15 mouse cellular contexts compared by ENCODE assay signal in the genomic region with DNA sequence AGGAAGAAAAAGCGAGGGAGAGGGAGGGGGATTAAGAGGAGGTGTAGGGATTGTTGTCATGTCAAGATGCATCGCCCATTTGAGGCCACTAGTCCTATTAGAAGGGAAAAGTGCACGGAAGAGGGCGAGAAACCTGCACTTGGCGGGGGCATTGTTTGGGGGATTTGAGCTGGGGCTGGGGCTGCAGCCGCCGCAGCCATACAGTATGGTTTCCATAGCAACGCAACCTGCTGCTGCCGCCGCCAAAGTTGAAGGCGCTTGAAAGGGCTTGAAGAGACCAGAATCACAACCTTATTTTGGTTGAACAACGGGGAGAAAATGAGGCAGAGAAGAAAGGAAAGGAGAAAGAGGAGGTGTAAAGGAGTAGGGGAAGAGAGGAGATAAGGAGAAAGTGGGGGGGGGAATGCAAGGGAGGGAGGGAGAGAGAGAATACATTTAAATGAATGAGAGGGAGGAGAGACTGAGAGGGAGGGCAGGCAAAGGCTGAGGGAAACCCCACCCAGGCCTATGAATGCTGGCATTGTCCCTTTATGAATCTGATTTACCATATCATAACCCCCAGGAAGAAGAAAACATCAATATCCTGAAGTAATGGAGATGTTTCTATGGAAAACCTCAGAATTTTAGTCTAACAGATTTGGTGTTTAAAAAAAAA. TPM values are rescaled to one million over a fixed set of nuclear protein-coding genes. Genes with fewer than 3 reads are reported as not detected.
DNase-seq lines count a peak whose midpoint lies in the region; ATAC-seq and TF ChIP-seq lines count a peak whose summit lies in the region.
"Had no signal": no experiment of that assay in that cellular context is flagged by ENCODE, and none has a peak within 500 bp of the region (broad histone marks: within the 10 kb centered on the region; RNA-seq: fewer than 3 reads in every experiment).

No protein-coding gene starts in this region.

- 0 out of 2 replicates have a peak, but pooled peaks have one; percentile 50 for ATAC-seq in embryonic facial prominence, embryonic 11.5 days (replicated peaks; ENCODE audit: insufficient number of reproducible peaks, low FRiP score, low TSS enrichment, low read depth)
- ATAC-seq in forebrain, embryonic 16.5 days: peak; percentile 77
- ATAC-seq in neural tube, embryonic 14.5 days (ENCODE audit: low read depth): peak; percentile 75
- ATAC-seq in intestine, embryonic 15.5 days: no peak
- ATAC-seq in liver, postnatal 0 days: no peak

- 2% methylated on average over 12 of the region's 12 CpGs for WGBS in embryonic facial prominence, embryonic 11.5 days
- 1% methylated on average over 12 of the region's 12 CpGs for WGBS in embryonic facial prominence, embryonic 10.5 days
- WGBS in forebrain, embryonic 16.5 days: under 1% methylated on average over 12 of the region's 12 CpGs
- WGBS in midbrain, embryonic 10.5 days: under 1% methylated on average over 12 of the region's 12 CpGs
- 1% methylated on average over 12 of the region's 12 CpGs for WGBS in neural tube, embryonic 14.5 days
- WGBS in intestine, embryonic 15.5 days: 3% methylated on average over 12 of the region's 12 CpGs
- 1% methylated on average over 12 of the region's 12 CpGs for WGBS in liver, postnatal 0 days (ENCODE audit: insufficient replicate concordance)

- H3K27me3 ChIP-seq in embryonic facial prominence, embryonic 11.5 days (ENCODE audit: control insufficient read depth, insufficient read depth, low read length): peaks cover 33% of the 10 kb centered on the region
- H3K27me3 ChIP-seq in embryonic facial prominence, embryonic 10.5 days (replicated peaks; ENCODE audit: low read depth, poor library complexity, severe bottlenecking): peaks cover 98% of the 10 kb centered on the region
- H3K27me3 ChIP-seq in forebrain, embryonic 16.5 days (replicated peaks; ENCODE audit: control insufficient read depth, insufficient read depth, low read length): peaks cover 71% of the 10 kb centered on the region
- peaks cover 100% of the 10 kb centered on the region for H3K27me3 ChIP-seq in midbrain, embryonic 10.5 days (ENCODE audit: low read depth, poor library complexity, severe bottlenecking)
- peaks cover 15% of the 10 kb centered on the region for H3K27me3 ChIP-seq in neural tube, embryonic 14.5 days (ENCODE audit: control insufficient read depth, insufficient read depth, low read length)
- peaks cover 60% of the 10 kb centered on the region for H3K27me3 ChIP-seq in intestine, embryonic 15.5 days (replicated peaks)
- peaks cover 14% of the 10 kb centered on the region for H3K27me3 ChIP-seq in liver, postnatal 0 days (ENCODE audit: insufficient read depth, low read length)

- peak; percentile 63 for DNase-seq in embryonic facial prominence, embryonic 11.5 days (ENCODE audit: low spot score)
- no peak for DNase-seq in embryonic facial prominence, embryonic 10.5 days (ENCODE audit: low spot score)
- peak; percentile 67 for DNase-seq in midbrain, embryonic 10.5 days (ENCODE audit: low spot score)
- DNase-seq in gastrocnemius, adult 18-20 months (ENCODE audit: low spot score): no peak
- no peak for DNase-seq in liver, postnatal 0 days
- DNase-seq: heart, adult 18-20 months; heart, postnatal 36 days had no signal

- no peak overlapping the region for H3K9ac ChIP-seq in embryonic facial prominence, embryonic 11.5 days (replicated peaks; ENCODE audit: low read length)
- no peak overlapping the region for H3K9ac ChIP-seq in forebrain, embryonic 16.5 days (replicated peaks; ENCODE audit: low read depth, low read length)
- no peak overlapping the region; the same call in 1 of the 2 replicates for H3K9ac ChIP-seq in neural tube, embryonic 14.5 days (replicated peaks; ENCODE audit: low read depth, low read length)
- no peak overlapping the region for H3K9ac ChIP-seq in intestine, embryonic 15.5 days
- no peak overlapping the region for H3K9ac ChIP-seq in liver, postnatal 0 days (replicated peaks)
- H3K9ac ChIP-seq: kidney, embryonic 15.5 days; lung, embryonic 15.5 days had no signal

- H3K4me1 ChIP-seq in embryonic facial prominence, embryonic 11.5 days (ENCODE audit: control insufficient read depth, insufficient read depth, low read length): no peaks in the 10 kb centered on the region
- peaks cover 4% of the 10 kb centered on the region; the same call in 1 of the 2 replicates for H3K4me1 ChIP-seq in embryonic facial prominence, embryonic 10.5 days
- peaks cover 4% of the 10 kb centered on the region; the same call in 1 of the 2 replicates for H3K4me1 ChIP-seq in forebrain, embryonic 16.5 days (replicated peaks; ENCODE audit: control insufficient read depth, insufficient read depth, low read length)
- H3K4me1 ChIP-seq in midbrain, embryonic 10.5 days: peaks cover 44% of the 10 kb centered on the region
- H3K4me1 ChIP-seq in neural tube, embryonic 14.5 days (ENCODE audit: control insufficient read depth, insufficient read depth, low read length): peaks cover 2% of the 10 kb centered on the region; the same call in 1 of the 2 replicates
- no peaks in the 10 kb centered on the region for H3K4me1 ChIP-seq in intestine, embryonic 15.5 days (replicated peaks)
- H3K4me1 ChIP-seq in liver, postnatal 0 days (ENCODE audit: insufficient read depth): no peaks in the 10 kb centered on the region
- H3K4me1 ChIP-seq: kidney, embryonic 15.5 days; lung, embryonic 15.5 days had no signal

- no peak for TF ChIP-seq CTCF in liver, postnatal 0 days (IDR thresholded peaks at IDR 0.05; ENCODE audit: low read depth)

- no peak overlapping the region for H3K4me3 ChIP-seq in embryonic facial prominence, embryonic 11.5 days (ENCODE audit: low read depth, low read length)
- no peak overlapping the region for H3K4me3 ChIP-seq in embryonic facial prominence, embryonic 10.5 days
- H3K4me3 ChIP-seq in forebrain, embryonic 16.5 days (replicated peaks; ENCODE audit: low read length): no peak overlapping the region
- H3K4me3 ChIP-seq in midbrain, embryonic 10.5 days: peak overlapping the region; percentile 38
- H3K4me3 ChIP-seq in neural tube, embryonic 14.5 days (ENCODE audit: low read depth, low read length): peak overlapping the region; percentile 16; the same call in 1 of the 2 replicates
- no peak overlapping the region for H3K4me3 ChIP-seq in intestine, embryonic 15.5 days (replicated peaks)
- no peak overlapping the region for H3K4me3 ChIP-seq in liver, postnatal 0 days (ENCODE audit: low read depth, low read length)
- H3K4me3 ChIP-seq: kidney, embryonic 15.5 days; lung, embryonic 15.5 days had no signal

- TF ChIP-seq EP300 in liver, postnatal 0 days (IDR thresholded peaks at IDR 0.05; ENCODE audit: low read depth): no peak

- H3K9me3 ChIP-seq in embryonic facial prominence, embryonic 11.5 days (replicated peaks; ENCODE audit: control insufficient read depth, low read length): no peaks in the 10 kb centered on the region
- H3K9me3 ChIP-seq in embryonic facial prominence, embryonic 10.5 days: no peaks in the 10 kb centered on the region
- H3K9me3 ChIP-seq in forebrain, embryonic 16.5 days (ENCODE audit: control insufficient read depth, low read length): no peaks in the 10 kb centered on the region
- H3K9me3 ChIP-seq in midbrain, embryonic 10.5 days (replicated peaks): no peaks in the 10 kb centered on the region
- no peaks in the 10 kb centered on the region for H3K9me3 ChIP-seq in neural tube, embryonic 14.5 days (ENCODE audit: control insufficient read depth, low read length)
- no peaks in the 10 kb centered on the region for H3K9me3 ChIP-seq in intestine, embryonic 15.5 days
- H3K9me3 ChIP-seq in liver, postnatal 0 days (ENCODE audit: low read length): no peaks in the 10 kb centered on the region
- H3K9me3 ChIP-seq: kidney, embryonic 15.5 days; lung, embryonic 15.5 days had no signal

- H3K4me2 ChIP-seq in embryonic facial prominence, embryonic 11.5 days (ENCODE audit: low read depth, low read length): no peak overlapping the region
- H3K4me2 ChIP-seq in forebrain, embryonic 16.5 days (ENCODE audit: low read length): peak overlapping the region; percentile 12
- H3K4me2 ChIP-seq in neural tube, embryonic 14.5 days (ENCODE audit: low read depth, low read length): peak overlapping the region; percentile 38; the same call in 1 of the 2 replicates
- no peak overlapping the region for H3K4me2 ChIP-seq in intestine, embryonic 15.5 days (replicated peaks)
- no peak overlapping the region for H3K4me2 ChIP-seq in liver, postnatal 0 days (ENCODE audit: low read depth, low read length)
- H3K4me2 ChIP-seq: kidney, embryonic 15.5 days; lung, embryonic 15.5 days had no signal

- H3K36me3 ChIP-seq in embryonic facial prominence, embryonic 11.5 days (replicated peaks; ENCODE audit: control insufficient read depth, insufficient read depth, low read depth, low read length): no peaks in the 10 kb centered on the region
- H3K36me3 ChIP-seq in embryonic facial prominence, embryonic 10.5 days (replicated peaks): no peaks in the 10 kb centered on the region
- H3K36me3 ChIP-seq in forebrain, embryonic 16.5 days (ENCODE audit: control insufficient read depth, insufficient read depth): no peaks in the 10 kb centered on the region
- no peaks in the 10 kb centered on the region for H3K36me3 ChIP-seq in midbrain, embryonic 10.5 days
- no peaks in the 10 kb centered on the region for H3K36me3 ChIP-seq in neural tube, embryonic 14.5 days (ENCODE audit: control insufficient read depth, insufficient read depth, low read length)
- no peaks in the 10 kb centered on the region for H3K36me3 ChIP-seq in intestine, embryonic 15.5 days
- no peaks in the 10 kb centered on the region for H3K36me3 ChIP-seq in liver, postnatal 0 days (replicated peaks; ENCODE audit: insufficient read depth, low read length)
- H3K36me3 ChIP-seq: G1E; kidney, embryonic 15.5 days; lung, embryonic 15.5 days had no signal

- no peak overlapping the region for H3K27ac ChIP-seq in embryonic facial prominence, embryonic 11.5 days (replicated peaks; ENCODE audit: low read depth, low read length)
- H3K27ac ChIP-seq in embryonic facial prominence, embryonic 10.5 days (replicated peaks): no peak overlapping the region
- no peak overlapping the region; the same call in 1 of the 2 replicates for H3K27ac ChIP-seq in forebrain, embryonic 16.5 days (ENCODE audit: low read length)
- 0 out of 2 replicates have a peak overlapping the region, but pooled peaks have one; percentile 57 for H3K27ac ChIP-seq in midbrain, embryonic 10.5 days (replicated peaks)
- no peak overlapping the region for H3K27ac ChIP-seq in neural tube, embryonic 14.5 days (ENCODE audit: low read depth, low read length)
- no peak overlapping the region for H3K27ac ChIP-seq in intestine, embryonic 15.5 days
- no peak overlapping the region for H3K27ac ChIP-seq in liver, postnatal 0 days (ENCODE audit: low read depth)
- H3K27ac ChIP-seq: kidney, embryonic 15.5 days; lung, embryonic 15.5 days had no signal

RNA-seq across cellular contexts. Expression of a gene that starts 48.5 kb away (rescaled TPM):
- polyA plus RNA-seq in embryonic facial prominence, embryonic 11.5 days (2014; fragmentation: Nextera tagmentation; extraction: Ambion mirVana): 3.3 and 3.5 TPM in 2 replicates
- 1.5 and 1.7 TPM in 2 replicates for polyA plus RNA-seq in embryonic facial prominence, embryonic 10.5 days (2016; fragmentation: Nextera tagmentation; extraction: Ambion mirVana)
- polyA plus RNA-seq in forebrain, embryonic 16.5 days (2015; fragmentation: Nextera tagmentation; extraction: Ambion mirVana): 4.5 and 8.0 TPM in 2 replicates
- polyA plus RNA-seq in midbrain, embryonic 10.5 days (2016; fragmentation: Nextera tagmentation; extraction: Ambion mirVana): 6.5 and 6.6 TPM in 2 replicates
- polyA plus RNA-seq in neural tube, embryonic 14.5 days (2014; fragmentation: Nextera tagmentation; extraction: Ambion mirVana): 28.7 and 30.5 TPM in 2 replicates
- total RNA-seq in gastrocnemius, adult 18-20 months (2021): 1 to 10 TPM; 1.8 to 3.3 TPM
- polyA plus RNA-seq in intestine, embryonic 15.5 days (2015; fragmentation: Nextera tagmentation; extraction: Ambion mirVana): 0.09 TPM in 1 of 2 replicates, not detected in the other
- polyA plus RNA-seq in liver, postnatal 0 days (2015; fragmentation: Nextera tagmentation; extraction: Ambion mirVana): not detected in 2 replicates
- total RNA-seq: common myeloid progenitor, adult 5-6 weeks; heart, adult 18-20 months had no signal
- polyA plus RNA-seq: G1E; kidney, embryonic 15.5 days had no signal

RNA-seq across cellular contexts. Expression of a gene that starts 51.9 kb away (rescaled TPM):
- polyA plus RNA-seq in embryonic facial prominence, embryonic 11.5 days (2014; fragmentation: Nextera tagmentation; extraction: Ambion mirVana): 6.7 and 6.9 TPM in 2 replicates
- polyA plus RNA-seq in embryonic facial prominence, embryonic 10.5 days (2016; fragmentation: Nextera tagmentation; extraction: Ambion mirVana): 4.0 and 5.5 TPM in 2 replicates
- polyA plus RNA-seq in forebrain, embryonic 16.5 days (2015; fragmentation: Nextera tagmentation; extraction: Ambion mirVana): 28.3 and 47.6 TPM in 2 replicates
- polyA plus RNA-seq in midbrain, embryonic 10.5 days (2016; fragmentation: Nextera tagmentation; extraction: Ambion mirVana): 25.1 and 33.5 TPM in 2 replicates
- polyA plus RNA-seq in neural tube, embryonic 14.5 days (2014; fragmentation: Nextera tagmentation; extraction: Ambion mirVana): 46.7 and 50.5 TPM in 2 replicates
- under 1 TPM in 1 of 2 experiments, not detected in 1; 0.17 TPM for total RNA-seq in gastrocnemius, adult 18-20 months (2021)
- 0.16 TPM in 1 of 2 replicates, not detected in the other for polyA plus RNA-seq in intestine, embryonic 15.5 days (2015; fragmentation: Nextera tagmentation; extraction: Ambion mirVana)
- polyA plus RNA-seq in liver, postnatal 0 days (2015; fragmentation: Nextera tagmentation; extraction: Ambion mirVana): not detected in 2 replicates
- total RNA-seq: common myeloid progenitor, adult 5-6 weeks; heart, adult 18-20 months; heart, postnatal 36 days had no signal
- polyA plus RNA-seq: G1E; kidney, embryonic 15.5 days; lung, embryonic 15.5 days; urinary bladder, adult 2 months had no signal

Comparison
In these comparisons a context has a peak if more than half of its experiments do, and no peak if none do; other contexts are left out.
1. DNase-seq: peak in embryonic facial prominence, embryonic 11.5 days (single experiment) and midbrain, embryonic 10.5 days (single experiment); none in embryonic facial prominence, embryonic 10.5 days (single experiment), gastrocnemius, adult 18-20 months (single experiment) and liver, postnatal 0 days (single experiment).
2. ATAC-seq: peak in embryonic facial prominence, embryonic 11.5 days (single experiment), forebrain, embryonic 16.5 days (single experiment) and neural tube, embryonic 14.5 days (single experiment); none in intestine, embryonic 15.5 days (single experiment) and liver, postnatal 0 days (single experiment).
3. H3K4me2 ChIP-seq: peak in forebrain, embryonic 16.5 days (single experiment) and neural tube, embryonic 14.5 days (single experiment); none in embryonic facial prominence, embryonic 11.5 days (single experiment), intestine, embryonic 15.5 days (single experiment) and liver, postnatal 0 days (single experiment).
4. H3K4me3 ChIP-seq: peak in midbrain, embryonic 10.5 days (single experiment) and neural tube, embryonic 14.5 days (single experiment); none in embryonic facial prominence, embryonic 11.5 days (single experiment), embryonic facial prominence, embryonic 10.5 days (single experiment), forebrain, embryonic 16.5 days (single experiment), intestine, embryonic 15.5 days (single experiment) and liver, postnatal 0 days (single experiment).